Mouse (Mus musculus) limb, embryonic 11.5 days (tissue): ENCODE data around the gene Dnmt3a. TPM values are rescaled to one million over a fixed set of nuclear protein-coding genes. Genes with fewer than 3 reads are reported as not detected.
A peak's percentile ranks its signal among the peaks of the same experiment; 100 is the strongest.

Source experiments
- ATAC-seq: fragments of 200-750 bp; cut with Nextera tagmentation; 2 replicates; pipeline ENCODE4 v1.8.0; 2017; ENCODE audit warnings: low read depth; ENCODE audit not compliant: insufficient number of reproducible peaks, low FRiP score, low TSS enrichment
- DNase-seq: peaks from one replicate; pipeline ENCODE4 v3.0.0-alpha.2; 2015; ENCODE audit warnings: low spot score
- H3K27ac ChIP-seq: fragments of 300-500 bp; sonication (generic); replicated peaks from 2 replicates; pipeline ENCODE4 v1.5.1; 2014; ENCODE audit warnings: low read depth, mild to moderate bottlenecking, low read length
- H3K27me3 ChIP-seq: fragments of 300-500 bp; sonication (generic); 2 replicates; pipeline ENCODE4 v1.6.1; 2014; ENCODE audit warnings: mild to moderate bottlenecking, low read length, mixed read lengths; ENCODE audit not compliant: control insufficient read depth, insufficient read depth
- H3K36me3 ChIP-seq: fragments of 300-500 bp; sonication (generic); 2 replicates; pipeline ENCODE4 v1.6.1; 2014; ENCODE audit warnings: mild to moderate bottlenecking, low read length, moderate library complexity, mixed read lengths; ENCODE audit not compliant: control insufficient read depth, insufficient read depth
- H3K4me1 ChIP-seq: fragments of 300-500 bp; sonication (generic); 2 replicates; pipeline ENCODE4 v1.6.1; 2014; ENCODE audit warnings: low read length, mixed read lengths; ENCODE audit not compliant: control insufficient read depth, insufficient read depth
- H3K4me2 ChIP-seq: fragments of 300-500 bp; sonication (generic); 2 replicates; pipeline ENCODE4 v1.6.1; 2014; ENCODE audit warnings: low read depth, mild to moderate bottlenecking, moderate library complexity; ENCODE audit not compliant: severe bottlenecking
- H3K4me3 ChIP-seq: fragments of 300-500 bp; sonication (generic); 2 replicates; pipeline ENCODE4 v1.5.1; 2014; ENCODE audit warnings: low read depth, low read length
- H3K9ac ChIP-seq: fragments of 300-500 bp; sonication (generic); 2 replicates; pipeline ENCODE4 v1.6.1; 2014; ENCODE audit warnings: mild to moderate bottlenecking, low read length
- H3K9me3 ChIP-seq: fragments of 300-500 bp; sonication (generic); 2 replicates; pipeline ENCODE4 v1.6.1; 2016; ENCODE audit warnings: low read length; ENCODE audit not compliant: control insufficient read depth
- WGBS: fragments of 180-500 bp; shearing (Covaris S2); extraction: QIAGEN DNeasy Blood & Tissue Kit; methylation state at CpG from one replicate; pipeline ENCODE4 v1.1.7; 2014; 5-methylcytosine and 5-hydroxymethylcytosine counted together
- polyA plus RNA-seq: library from polyadenylated mRNA; unstranded; fragments of >200 nt; fragmentation: Nextera tagmentation; extraction: Ambion mirVana; gene quantifications from 2 replicates; pipeline ENCODE4 v1.2.1, GENCODE M21; 2014

Dnmt3a gene
- polyA plus RNA-seq, 1 experiment from 2014 or later: 158 TPM

- Histone ChIP-seq H3K9me3 (no peaks in the 10 kb centered on the region), H3K4me1 (peaks cover 4% of the 10 kb centered on the region), H3K27me3 (no peaks in the 10 kb centered on the region), H3K4me3 (no peak overlapping the region), H3K9ac (no peak overlapping the region), H3K27ac (no peak overlapping the region), H3K4me2 (no peak overlapping the region), H3K36me3 (peaks cover 2% of the 10 kb centered on the region; the same call in 1 of the 2 replicates)
- 30% methylated on average over 15 of the region's 15 CpGs for WGBS
- ATAC-seq (no peak), DNase-seq (peak; percentile 60)
Observed at GRCm38 (mm10) chr12:3871637-3872036, 65.8 kb downstream of the Dnmt3a start.

GRCm38 (mm10) chr12:3872410-3873230 lies 66.8 kb downstream of the Dnmt3a start:
- Histone ChIP-seq H3K36me3 (peaks cover 2% of the 10 kb centered on the region; the same call in 1 of the 2 replicates), H3K4me3 (no peak overlapping the region), H3K9ac (no peak overlapping the region), H3K27ac (no peak overlapping the region), H3K9me3 (no peaks in the 10 kb centered on the region), H3K4me1 (peaks cover 4% of the 10 kb centered on the region), H3K27me3 (no peaks in the 10 kb centered on the region), H3K4me2 (no peak overlapping the region)
- ATAC-seq (no peak), DNase-seq (no peak)
- WGBS: 87% methylated on average over 9 of the region's 9 CpGs

GRCm38 (mm10) chr12:3875474-3875873 lies 69.7 kb downstream of the Dnmt3a start:
- Histone ChIP-seq H3K9ac (no peak overlapping the region), H3K27ac (no peak overlapping the region), H3K36me3 (no peaks in the 10 kb centered on the region; the same call in 1 of the 2 replicates), H3K9me3 (no peaks in the 10 kb centered on the region), H3K27me3 (no peaks in the 10 kb centered on the region), H3K4me3 (no peak overlapping the region), H3K4me1 (peaks cover 4% of the 10 kb centered on the region), H3K4me2 (no peak overlapping the region)
- ATAC-seq: no peak
- DNase-seq: no peak

- 83% methylated on average over 4 of the region's 4 CpGs for WGBS
- H3K27me3 ChIP-seq: no peaks in the 10 kb centered on the region
- H3K4me1 ChIP-seq: no peaks in the 10 kb centered on the region
- H3K9me3 ChIP-seq: no peaks in the 10 kb centered on the region
- no peaks in the 10 kb centered on the region; the same call in 1 of the 2 replicates for H3K36me3 ChIP-seq
- no peak overlapping the region for H3K27ac ChIP-seq
- no peak overlapping the region for H3K4me2 ChIP-seq
- ATAC-seq: no peak
- H3K4me3 ChIP-seq: no peak overlapping the region
- H3K9ac ChIP-seq: no peak overlapping the region
- DNase-seq: no peak
Observed at GRCm38 (mm10) chr12:3877376-3877775, 71.6 kb downstream of the Dnmt3a start.

- Histone ChIP-seq H3K9ac (no peak overlapping the region), H3K27me3 (no peaks in the 10 kb centered on the region), H3K4me2 (no peak overlapping the region), H3K27ac (no peak overlapping the region), H3K36me3 (no peaks in the 10 kb centered on the region), H3K4me1 (peaks cover 28% of the 10 kb centered on the region), H3K9me3 (no peaks in the 10 kb centered on the region), H3K4me3 (no peak overlapping the region)
- WGBS: 90% methylated on average over 3 of the region's 3 CpGs
- no peak for ATAC-seq
- DNase-seq: no peak
Observed at GRCm38 (mm10) chr12:3881474-3881873, 75.7 kb downstream of the Dnmt3a start.

GRCm38 (mm10) chr12:3884892-3885493 lies 79.2 kb downstream of the Dnmt3a start:
- Histone ChIP-seq H3K4me1 (peaks cover 53% of the 10 kb centered on the region), H3K9me3 (no peaks in the 10 kb centered on the region), H3K36me3 (no peaks in the 10 kb centered on the region), H3K4me3 (no peak overlapping the region), H3K27ac (peak overlapping the region; percentile 32), H3K27me3 (no peaks in the 10 kb centered on the region), H3K4me2 (no peak overlapping the region), H3K9ac (no peak overlapping the region)
- peak; percentile 49 for DNase-seq
- ATAC-seq: peak; percentile 60; the same call in 1 of the 2 replicates
- WGBS: 10% methylated on average over 9 of the region's 9 CpGs

- no peak overlapping the region for H3K4me3 ChIP-seq
- no peaks in the 10 kb centered on the region for H3K27me3 ChIP-seq
- H3K4me1 ChIP-seq: peaks cover 53% of the 10 kb centered on the region
- H3K36me3 ChIP-seq: no peaks in the 10 kb centered on the region
- H3K4me2 ChIP-seq: no peak overlapping the region
- no peak overlapping the region for H3K27ac ChIP-seq
- no peak for ATAC-seq
- no peaks in the 10 kb centered on the region for H3K9me3 ChIP-seq
- H3K9ac ChIP-seq: no peak overlapping the region
- DNase-seq: no peak
- 21% methylated on average over 2 of the region's 2 CpGs for WGBS
Observed at GRCm38 (mm10) chr12:3886601-3887000, 80.8 kb downstream of the Dnmt3a start.

GRCm38 (mm10) chr12:3887515-3888325 lies 81.9 kb downstream of the Dnmt3a start:
- 42% methylated on average over 4 of the region's 4 CpGs for WGBS
- H3K4me1 ChIP-seq: peaks cover 54% of the 10 kb centered on the region
- DNase-seq (peak; percentile 62), ATAC-seq (no peak)
- H3K9me3 ChIP-seq: no peaks in the 10 kb centered on the region
- no peak overlapping the region for H3K4me3 ChIP-seq
- peak overlapping the region; percentile 18; the same call in 1 of the 2 replicates for H3K4me2 ChIP-seq
- no peaks in the 10 kb centered on the region for H3K36me3 ChIP-seq
- no peaks in the 10 kb centered on the region for H3K27me3 ChIP-seq
- H3K27ac ChIP-seq: peak overlapping the region; percentile 88
- H3K9ac ChIP-seq: no peak overlapping the region
